Mouse (Mus musculus) ovary, postnatal 10 days (tissue): ENCODE measurements at regions not wholly inside any gene's neighbourhood (a gene's known extent, or its start where the extent isn't known, plus 50 kb on each side); places are given as distances from the start of the nearest gene placed in this dataset.

Experiments
- DNase-seq: peaks from one replicate; pipeline ENCODE4 v3.0.0; 2022; ENCODE audit warnings: low spot score

GRCm38 (mm10) chr4:32183791-32184190, 54.8 kb upstream of the Bach2 start:
- no peak for DNase-seq

- DNase-seq = no peak
These were observed 52.6 kb upstream of the Bach2 start for GRCm38 (mm10) chr4:32185986-32186385.

GRCm38 (mm10) chr4:32187154-32187553, 51.5 kb upstream of the Bach2 start:
- no peak for DNase-seq

GRCm38 (mm10) chr4:32188076-32188475, 50.5 kb upstream of the Bach2 start:
- no peak for DNase-seq

- DNase-seq = no peak
These were observed 49.7 kb upstream of the Bach2 start for GRCm38 (mm10) chr4:32188752-32189415.
